10 mouse cellular contexts compared by ENCODE assay signal in genomic region chr12:5267271-5268187, GRCm38 (mm10).
DNase-seq lines count a peak whose midpoint lies in the region; ATAC-seq and TF ChIP-seq lines count a peak whose summit lies in the region.
"Had no signal": no experiment of that assay in that cellular context is flagged by ENCODE, and none has a peak within 500 bp of the region (broad histone marks: within the 10 kb centered on the region; RNA-seq: fewer than 3 reads in every experiment).

No protein-coding gene starts in this region.

- no peaks in the 10 kb centered on the region for H3K9me3 ChIP-seq in lung, embryonic 14.5 days (ENCODE audit: low read depth, low read length)
- H3K9me3 ChIP-seq in forebrain, embryonic 16.5 days (ENCODE audit: control insufficient read depth, low read length) = no peaks in the 10 kb centered on the region
- H3K9me3 ChIP-seq in limb, embryonic 12.5 days = 0 out of 2 replicates have a peak, but pooled peaks cover 4% of the 10 kb centered on the region
- no peaks in the 10 kb centered on the region for H3K9me3 ChIP-seq in stomach, embryonic 15.5 days

- TF ChIP-seq CTCF in lung, embryonic 14.5 days (IDR thresholded peaks at IDR 0.05; ENCODE audit: low read depth) = no peak

- H3K4me1 ChIP-seq in lung, embryonic 14.5 days (ENCODE audit: insufficient read depth) = no peaks in the 10 kb centered on the region; the same call in 1 of the 2 replicates
- H3K4me1 ChIP-seq in forebrain, embryonic 16.5 days (replicated peaks; ENCODE audit: control insufficient read depth, insufficient read depth, low read length) = peaks cover 29% of the 10 kb centered on the region
- H3K4me1 ChIP-seq in limb, embryonic 12.5 days (replicated peaks) = peaks cover 29% of the 10 kb centered on the region
- peaks cover 18% of the 10 kb centered on the region; the same call in 1 of the 2 replicates for H3K4me1 ChIP-seq in stomach, embryonic 15.5 days

- H3K27ac ChIP-seq in lung, embryonic 14.5 days (ENCODE audit: low read depth) = peak overlapping the region; percentile 86
- H3K27ac ChIP-seq in forebrain, embryonic 16.5 days (ENCODE audit: low read length) = peak overlapping the region; percentile 68
- H3K27ac ChIP-seq in limb, embryonic 12.5 days = peak overlapping the region; percentile 93
- H3K27ac ChIP-seq in stomach, embryonic 15.5 days = peak overlapping the region; percentile 69
- H3K27ac ChIP-seq: macrophage had no signal

- H3K4me2 ChIP-seq in lung, embryonic 14.5 days = no peak overlapping the region
- H3K4me2 ChIP-seq in forebrain, embryonic 16.5 days (ENCODE audit: low read length) = peak overlapping the region; percentile 12; the same call in 1 of the 2 replicates
- peak overlapping the region; percentile 26 for H3K4me2 ChIP-seq in limb, embryonic 12.5 days
- H3K4me2 ChIP-seq in stomach, embryonic 15.5 days = peak overlapping the region; percentile 8; the same call in 1 of the 2 replicates

- 40% methylated on average over 9 of the region's 9 CpGs for WGBS in lung, embryonic 14.5 days
- WGBS in forebrain, embryonic 16.5 days = 38% methylated on average over 9 of the region's 9 CpGs
- WGBS in limb, embryonic 12.5 days = 43% methylated on average over 9 of the region's 9 CpGs
- WGBS in stomach, embryonic 15.5 days = 54% methylated on average over 9 of the region's 9 CpGs

- no peak overlapping the region for H3K9ac ChIP-seq in lung, embryonic 14.5 days
- H3K9ac ChIP-seq in forebrain, embryonic 16.5 days (replicated peaks; ENCODE audit: low read depth, low read length) = peak overlapping the region; percentile 24
- H3K9ac ChIP-seq in limb, embryonic 12.5 days (replicated peaks) = peak overlapping the region; percentile 27; the same call in 1 of the 2 replicates
- no peak overlapping the region for H3K9ac ChIP-seq in stomach, embryonic 15.5 days

- H3K36me3 ChIP-seq in lung, embryonic 14.5 days (ENCODE audit: insufficient read depth) = no peaks in the 10 kb centered on the region
- H3K36me3 ChIP-seq in forebrain, embryonic 16.5 days (ENCODE audit: control insufficient read depth, insufficient read depth) = no peaks in the 10 kb centered on the region
- H3K36me3 ChIP-seq in limb, embryonic 12.5 days = no peaks in the 10 kb centered on the region
- H3K36me3 ChIP-seq in stomach, embryonic 15.5 days = no peaks in the 10 kb centered on the region

- no peak overlapping the region for H3K4me3 ChIP-seq in lung, embryonic 14.5 days (ENCODE audit: low read depth, low read length)
- H3K4me3 ChIP-seq in forebrain, embryonic 16.5 days (replicated peaks; ENCODE audit: low read length) = no peak overlapping the region
- no peak overlapping the region for H3K4me3 ChIP-seq in limb, embryonic 12.5 days (replicated peaks)
- no peak overlapping the region for H3K4me3 ChIP-seq in stomach, embryonic 15.5 days (replicated peaks)

- DNase-seq in lung, embryonic 14.5 days = no peak
- DNase-seq in lung, postnatal 25 days (ENCODE audit: low spot score) = no peak
- DNase-seq in embryo, embryonic 10 days (ENCODE audit: low spot score) = no peak
- DNase-seq: cerebellum, adult 9-11 months; thymus, adult 2 months had no signal

- peak; percentile 57 for ATAC-seq in lung, embryonic 14.5 days (ENCODE audit: insufficient read depth)
- peak; percentile 34 for ATAC-seq in forebrain, embryonic 16.5 days
- peak; percentile 12; the same call in 1 of the 2 replicates for ATAC-seq in limb, embryonic 12.5 days (ENCODE audit: insufficient number of reproducible peaks, insufficient read depth, low FRiP score, low TSS enrichment, low read depth)
- ATAC-seq in stomach, embryonic 15.5 days (ENCODE audit: insufficient read depth, low FRiP score, low read depth) = no peak; the same call in 1 of the 2 replicates
- no peak for ATAC-seq in erythroid progenitor cell, adult 5-6 weeks (replicated peaks; ENCODE audit: low FRiP score, poor library complexity, severe bottlenecking)

- no peaks in the 10 kb centered on the region for H3K27me3 ChIP-seq in lung, embryonic 14.5 days (ENCODE audit: insufficient read depth, low read length)
- no peaks in the 10 kb centered on the region for H3K27me3 ChIP-seq in forebrain, embryonic 16.5 days (replicated peaks; ENCODE audit: control insufficient read depth, insufficient read depth, low read length)
- no peaks in the 10 kb centered on the region for H3K27me3 ChIP-seq in limb, embryonic 12.5 days
- H3K27me3 ChIP-seq in stomach, embryonic 15.5 days (replicated peaks) = no peaks in the 10 kb centered on the region

Comparison
In these comparisons a context has a peak if more than half of its experiments do, and no peak if none do; other contexts are left out.
1. ATAC-seq: peak in lung, embryonic 14.5 days (single experiment), forebrain, embryonic 16.5 days (single experiment) and limb, embryonic 12.5 days (single experiment); none in stomach, embryonic 15.5 days (single experiment) and erythroid progenitor cell, adult 5-6 weeks (single experiment).
2. H3K9ac ChIP-seq: peak in forebrain, embryonic 16.5 days (single experiment) and limb, embryonic 12.5 days (single experiment); none in lung, embryonic 14.5 days (single experiment) and stomach, embryonic 15.5 days (single experiment).
3. Peak in every context shown above with its lines, with median percentiles within 50 percentile points of each other: H3K27ac ChIP-seq.